Mouse (Mus musculus) CD8-positive naive resting alpha-beta T cell, adult 2 months (primary cell): ENCODE results near the gene Ubqln4.

Experiments used
- DNase-seq, 2 experiments: peaks; one replicate each; pipeline ENCODE4 v3.0.0; 2022; ENCODE audit warnings: low read depth in 2 of 2, low spot score in 2 of 2

Ubqln4 gene

DNA sequence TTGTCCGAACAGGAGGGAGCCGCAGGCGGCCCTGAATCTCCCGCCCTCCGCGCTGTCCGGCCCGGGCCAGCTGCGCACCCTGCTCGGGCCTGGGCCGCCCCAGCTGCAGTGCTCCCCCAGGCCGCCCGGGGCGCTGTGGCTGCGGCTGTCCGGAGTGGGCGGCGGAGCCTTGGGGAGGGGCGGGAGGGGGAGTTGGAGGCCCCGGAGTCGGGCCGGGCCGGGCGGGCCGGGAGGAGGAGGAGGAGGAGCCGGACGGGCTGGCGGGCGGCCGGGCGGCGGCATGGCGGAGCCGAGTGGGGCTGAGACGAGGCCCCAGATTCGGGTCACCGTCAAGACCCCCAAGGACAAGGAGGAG lies at the start of gene Ubqln4:
Ubqln4 (plus strand) TSS at position 234 of the 355 bp plus-strand sequence.
- peak; percentile 75 to 86 for DNase-seq

DNA sequence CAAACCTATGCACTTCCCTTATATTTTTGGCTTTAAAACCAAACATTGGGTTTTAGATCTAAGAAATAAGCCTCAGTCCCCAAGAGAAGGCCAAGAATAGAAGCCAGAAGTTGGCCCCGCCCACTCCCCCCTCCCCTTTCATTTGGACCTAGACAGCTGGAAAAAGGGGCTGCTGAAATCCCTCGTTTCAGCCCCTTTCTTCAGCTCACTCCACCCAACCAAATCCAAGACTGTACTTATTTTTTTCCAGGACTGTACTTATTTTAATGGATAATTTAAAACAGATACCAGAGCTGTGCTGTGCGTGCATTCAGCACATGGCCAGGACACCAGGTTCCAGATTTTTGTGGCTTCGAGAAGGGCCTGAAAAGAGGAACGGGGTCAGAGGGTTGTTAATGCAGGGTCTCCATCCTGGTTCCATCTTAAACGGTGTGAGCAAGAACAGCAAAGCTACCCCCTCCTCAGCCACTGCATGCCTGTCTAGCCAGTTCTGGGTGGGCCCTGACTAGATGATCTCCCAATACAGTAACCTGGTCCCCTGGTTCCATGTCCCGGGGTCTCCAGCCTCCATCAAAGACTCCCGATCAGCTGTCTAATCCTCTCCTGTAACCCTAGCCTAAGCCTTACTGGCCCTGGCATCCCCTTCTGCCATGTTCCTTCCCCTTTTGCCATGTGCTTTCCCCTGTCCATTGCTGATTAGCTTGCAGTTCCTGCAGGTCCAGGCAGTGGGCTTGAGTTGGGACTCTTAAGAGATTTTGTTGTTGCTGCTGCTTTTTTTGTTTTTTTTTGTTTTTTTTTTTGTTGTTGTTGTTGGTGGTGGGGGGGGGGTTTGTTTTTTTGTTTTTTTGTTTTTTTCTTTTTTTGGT lies 49.4 kb upstream of the Ubqln4 start:
- DNase-seq: no peak

DNA sequence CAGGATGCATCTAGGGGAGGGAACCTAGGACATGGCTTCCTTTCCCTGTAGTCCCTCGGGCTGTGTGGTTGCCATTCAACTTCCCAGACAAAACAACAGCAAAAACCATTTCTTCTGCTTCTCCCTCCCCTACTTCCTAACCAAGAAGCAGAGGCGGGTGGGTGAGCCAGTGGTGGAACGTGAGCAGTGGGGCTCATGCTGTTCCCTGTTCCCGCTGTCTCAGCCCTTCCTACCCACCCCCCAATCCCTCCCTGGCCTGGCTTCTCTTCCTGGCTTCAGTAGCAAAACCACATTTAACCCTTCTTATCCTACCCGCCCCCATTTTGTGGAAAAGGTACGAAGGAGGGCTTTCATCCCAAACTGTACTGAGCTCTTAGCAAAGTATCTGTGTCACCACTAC lies 48.5 kb upstream of the Ubqln4 start:
- no peak for DNase-seq

DNA sequence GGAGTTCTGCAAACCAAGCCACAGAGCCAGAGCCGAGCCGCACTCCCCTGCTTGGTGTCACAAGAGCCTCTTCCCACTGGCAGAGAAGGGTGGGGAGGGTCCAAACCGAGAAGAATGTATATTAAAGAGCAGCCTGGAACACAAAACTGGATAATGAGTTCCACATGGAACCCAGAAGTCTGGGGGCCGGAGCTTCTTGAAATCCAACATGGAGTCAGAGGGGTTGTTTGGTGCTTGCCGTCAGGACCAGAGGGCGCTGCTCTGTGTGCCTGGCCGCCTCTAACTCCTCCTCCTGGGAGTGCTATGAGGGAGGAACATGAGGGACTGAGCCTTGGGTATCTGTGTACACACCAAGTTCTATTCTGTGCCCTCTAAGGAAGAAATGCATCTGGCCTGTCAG lies 47.8 kb upstream of the Ubqln4 start:
- DNase-seq: no peak

DNA sequence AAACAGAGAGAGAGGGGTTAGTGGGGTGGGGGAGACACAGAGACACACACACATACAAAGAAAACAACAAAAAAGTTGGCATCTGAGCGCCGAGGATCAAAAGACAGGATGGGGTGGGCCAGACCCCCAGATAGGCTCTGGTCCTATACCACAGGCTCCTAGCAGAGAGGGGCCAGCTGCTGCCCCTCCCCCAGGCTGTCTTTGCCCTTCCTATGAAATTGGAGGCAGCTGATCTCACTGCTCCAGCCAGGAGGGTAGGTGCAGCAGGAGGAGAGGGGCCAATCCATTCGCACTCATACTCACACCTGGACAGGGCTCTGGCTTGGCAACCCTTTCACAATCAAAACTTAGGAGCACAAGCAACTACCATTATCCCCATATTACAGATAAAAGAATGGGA lies 44.3 kb upstream of the Ubqln4 start:
- no peak for DNase-seq

DNA sequence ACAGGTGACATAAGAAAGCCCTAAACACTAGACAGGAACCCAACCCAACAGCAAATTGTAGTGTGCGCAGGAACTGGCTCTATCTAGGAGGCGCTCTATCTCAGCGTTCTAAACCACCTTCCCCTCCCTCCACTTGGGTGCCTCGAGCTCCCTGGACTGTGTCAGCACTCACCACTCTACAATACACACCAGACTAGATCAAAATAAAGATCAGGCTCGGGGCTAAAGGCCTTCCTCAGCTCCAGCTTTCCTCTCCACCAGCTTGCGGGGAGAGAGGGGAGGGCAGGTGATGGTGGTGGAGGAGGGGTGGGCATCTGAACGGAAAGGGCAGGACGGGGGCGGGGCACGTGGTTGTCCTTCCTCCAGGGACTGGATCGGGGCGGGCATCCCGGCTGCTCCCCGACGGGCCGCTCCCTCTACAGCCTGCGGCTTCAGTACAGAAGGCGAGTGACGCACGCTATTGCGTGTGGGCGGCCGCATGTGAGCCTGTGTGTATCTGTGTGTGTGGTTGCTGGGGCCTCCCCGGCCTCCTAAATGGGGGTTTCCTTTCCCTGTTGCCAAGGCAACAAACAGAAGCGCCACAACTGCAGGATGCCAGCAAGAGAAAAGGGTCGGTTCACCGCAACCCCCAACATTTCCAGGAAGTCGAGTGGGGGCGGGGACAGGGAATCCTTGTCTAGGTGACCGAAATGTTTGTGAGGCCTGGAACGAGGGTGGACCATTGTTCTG lies 43.7 kb upstream of the Ubqln4 start, which contains the start of gene Lmna:
Lmna (minus strand) TSS at position 265 of the 729 bp plus-strand sequence.
- DNase-seq: peak; percentile 98

DNA sequence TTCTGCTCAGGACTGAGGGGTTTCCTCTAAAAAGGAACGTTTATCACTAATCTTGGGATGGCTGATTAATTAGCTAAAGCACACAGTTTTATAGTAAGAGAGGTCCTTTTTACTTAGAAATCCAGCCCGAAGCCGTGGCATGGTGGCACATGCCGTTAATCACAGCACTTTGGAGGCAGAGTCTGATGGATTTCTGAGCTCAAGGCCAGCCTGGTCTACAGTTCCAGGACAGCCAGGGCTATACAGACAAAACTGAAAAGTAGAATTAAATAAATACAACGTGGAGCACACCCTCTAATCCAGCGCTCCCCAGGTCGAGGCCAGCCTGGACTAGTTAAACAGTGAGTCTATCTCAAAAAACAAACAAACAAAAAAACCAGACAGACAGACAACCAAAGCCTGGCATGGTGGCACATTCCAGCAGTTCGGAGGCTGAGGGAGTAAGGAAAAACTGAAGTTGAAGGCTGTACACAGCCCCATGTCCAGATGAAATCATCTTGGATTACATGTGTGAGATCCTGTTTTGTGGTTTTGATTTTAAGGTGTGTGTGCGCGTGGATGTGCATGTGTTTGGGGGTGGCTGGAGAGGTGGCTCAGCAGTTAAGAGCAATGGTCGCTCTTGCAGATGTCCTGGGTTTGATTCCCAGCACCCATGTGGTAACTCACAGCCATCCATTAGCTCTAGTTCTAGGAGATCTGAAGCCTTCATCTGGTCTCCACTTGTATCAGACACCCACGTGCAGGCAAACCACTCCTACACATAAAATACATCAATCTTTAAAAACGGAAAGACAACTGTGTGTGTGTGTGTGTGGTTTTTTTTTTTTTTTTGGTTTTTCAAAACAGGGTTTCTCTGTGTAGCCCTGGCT lies 42.9 kb upstream of the Ubqln4 start:
- DNase-seq: no peak

DNA sequence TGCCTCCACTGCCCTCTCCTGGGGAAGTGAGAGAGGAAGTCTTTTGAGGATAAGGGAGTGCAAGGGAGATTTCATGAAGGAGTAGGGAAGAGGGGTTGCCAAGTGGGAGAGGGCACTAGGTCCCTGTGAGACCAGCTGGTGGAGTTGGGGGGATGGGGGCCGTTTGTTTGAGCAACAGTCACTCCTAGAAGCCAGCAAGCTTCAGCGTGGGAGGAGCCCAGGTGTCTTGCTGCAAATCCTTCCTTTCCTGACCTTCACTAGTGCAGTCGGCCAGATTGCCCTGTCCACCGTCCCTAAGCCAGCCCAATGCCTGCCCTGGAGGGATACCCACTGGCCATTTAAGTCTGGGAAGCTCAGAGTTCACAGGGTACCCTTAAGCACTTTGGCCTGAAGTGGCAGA lies 42.0 kb upstream of the Ubqln4 start:
- no peak for DNase-seq

DNA sequence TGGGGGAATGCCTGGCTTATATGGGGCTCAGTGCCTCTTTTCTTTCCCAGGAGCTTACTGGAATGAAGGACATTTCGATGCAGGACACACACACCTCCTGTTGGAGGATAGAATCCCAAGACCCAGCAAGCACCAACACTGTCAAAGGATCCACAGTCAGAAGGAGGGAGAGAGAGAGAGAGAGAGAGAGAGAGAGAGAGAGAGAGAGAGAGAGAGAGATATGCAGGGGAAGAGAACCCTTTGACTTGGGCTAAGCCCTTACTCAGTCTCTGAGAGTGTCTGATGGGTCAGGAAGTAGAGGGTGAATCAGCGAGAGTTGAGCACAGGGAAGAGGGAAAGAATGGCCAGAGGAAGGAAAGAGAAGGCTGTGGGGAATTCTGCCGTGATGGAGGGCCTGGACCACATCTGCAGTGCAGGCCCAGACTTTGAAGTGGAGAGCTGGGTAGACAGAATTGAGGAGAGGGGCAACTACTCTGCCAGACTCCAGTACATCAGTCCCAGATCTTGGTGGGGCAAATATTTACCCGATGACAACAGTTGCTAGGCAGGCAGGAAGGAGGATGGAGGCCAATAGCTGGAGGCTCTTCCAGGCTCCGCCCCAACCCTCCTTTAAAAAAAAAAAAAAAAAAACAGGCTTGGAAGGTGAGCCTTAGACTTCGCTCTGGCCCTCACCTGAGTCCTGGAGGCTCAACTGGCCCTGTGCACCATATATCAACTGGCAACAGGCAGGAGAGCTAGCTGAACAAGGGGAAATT lies 41.2 kb upstream of the Ubqln4 start:
- no peak for DNase-seq

DNA sequence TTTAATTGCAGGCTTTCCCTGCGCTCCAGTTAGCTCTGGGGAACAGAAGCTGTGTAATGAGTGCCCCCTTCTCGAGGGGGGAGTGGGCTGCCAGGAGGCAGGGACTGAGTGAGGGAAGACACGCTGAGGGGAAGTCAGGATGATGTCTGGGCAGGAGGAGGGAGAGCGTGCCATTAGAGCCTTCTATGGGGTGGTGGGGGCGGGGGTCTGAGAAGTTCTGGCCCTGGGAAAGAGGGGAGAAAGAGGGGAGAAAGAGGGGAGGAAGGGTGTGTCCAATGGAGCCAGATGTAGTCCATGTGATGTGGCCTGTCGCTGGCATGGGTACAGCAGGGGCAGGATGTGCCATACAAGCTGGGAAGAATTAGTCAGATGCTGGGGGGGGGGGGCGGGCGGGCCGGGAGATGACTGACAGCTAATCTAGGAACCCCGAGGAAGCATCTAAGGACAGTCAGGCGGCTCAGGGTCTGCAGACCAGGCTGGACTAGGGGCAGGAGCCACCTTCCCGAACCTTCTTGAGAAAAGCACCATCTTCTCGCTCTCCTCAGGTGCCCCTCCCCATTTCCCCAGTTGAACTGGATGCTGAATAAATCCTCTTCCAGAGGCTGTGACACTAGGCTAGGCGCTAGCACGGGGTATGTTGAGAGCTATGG lies 40.5 kb upstream of the Ubqln4 start:
- DNase-seq: no peak

DNA sequence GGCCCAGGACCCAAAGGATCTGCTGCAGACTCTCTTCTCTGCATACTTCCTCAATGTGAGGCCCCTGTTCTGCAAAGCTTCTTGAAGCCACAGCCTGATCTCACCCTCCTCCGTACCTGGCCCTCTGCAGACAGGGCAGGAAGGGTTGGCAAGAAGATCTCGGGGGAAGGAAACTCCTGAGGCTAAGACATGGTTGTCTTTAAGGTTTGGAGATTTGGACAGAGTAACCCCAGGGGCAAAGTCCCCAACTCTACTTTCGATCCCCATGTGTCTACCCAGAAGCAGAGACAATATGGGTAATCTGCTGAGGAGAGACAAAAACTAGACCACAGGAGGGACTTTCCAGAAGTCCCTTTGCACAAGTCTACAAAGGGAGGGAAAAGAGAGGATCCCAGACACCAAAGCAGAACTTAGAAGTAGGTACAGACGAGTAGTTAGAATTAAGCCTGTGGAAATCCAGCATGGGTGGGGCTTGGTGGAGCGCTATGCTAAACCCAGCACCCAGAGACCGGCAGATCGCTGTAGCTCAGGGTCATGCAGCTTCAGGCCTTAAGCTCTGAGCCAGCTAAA lies 39.9 kb upstream of the Ubqln4 start:
- DNase-seq: no peak

DNA sequence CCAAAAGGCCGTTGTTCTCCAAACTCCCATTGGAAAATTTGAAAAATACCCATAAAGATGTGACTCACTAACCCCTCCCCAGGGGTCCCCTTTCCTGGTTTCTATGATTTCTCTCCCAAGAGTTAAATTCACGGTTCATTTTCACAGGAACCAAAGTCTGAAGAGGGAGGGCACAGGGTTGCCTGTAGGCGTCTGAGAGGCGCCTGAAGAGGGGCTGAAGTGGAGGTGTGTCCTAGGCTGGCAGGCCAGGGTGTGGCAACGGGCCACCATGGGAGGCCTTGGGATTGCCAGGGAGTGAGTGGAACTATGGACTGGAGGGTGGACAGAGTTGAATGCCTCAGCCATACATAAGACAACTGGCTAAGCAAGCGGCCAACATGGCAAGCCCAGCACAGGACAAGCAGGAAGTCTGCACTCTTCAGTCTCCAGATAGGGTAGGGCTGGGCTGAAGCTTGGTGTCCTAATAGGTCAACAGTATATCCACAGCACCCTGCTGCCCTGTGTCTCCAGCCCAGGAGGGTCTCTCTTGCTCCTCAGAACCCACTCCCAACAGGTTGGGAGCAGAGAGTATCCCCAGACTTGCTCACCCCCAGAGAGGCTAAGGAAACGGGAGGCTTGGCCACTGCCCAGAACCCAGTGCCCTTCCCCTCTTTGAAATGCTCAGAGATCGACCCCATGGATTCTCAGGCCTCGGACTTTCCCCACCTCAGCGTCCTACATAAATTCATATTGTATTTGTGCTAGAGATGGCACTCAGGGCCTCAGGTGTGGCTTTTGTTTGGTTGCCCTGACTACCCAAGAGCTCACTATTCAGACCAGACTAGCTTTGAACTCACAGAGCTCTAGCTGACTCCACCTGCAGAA lies 39.1 kb upstream of the Ubqln4 start:
- no peak for DNase-seq

DNA sequence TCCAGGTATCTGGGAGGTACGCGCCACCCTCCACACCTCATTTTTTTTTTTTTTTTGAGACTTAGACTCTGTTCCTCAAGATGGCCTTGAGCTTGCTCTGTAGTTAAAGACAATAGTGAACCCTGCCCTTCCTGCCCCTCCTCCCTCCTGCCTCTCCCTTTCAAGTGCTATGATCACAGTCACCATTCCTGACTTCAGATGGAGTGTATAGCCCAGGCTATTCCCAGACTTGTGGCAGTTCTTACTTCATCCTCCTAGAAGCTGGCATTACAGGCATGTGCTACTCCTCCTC lies 38.5 kb upstream of the Ubqln4 start:
- no peak for DNase-seq

DNA sequence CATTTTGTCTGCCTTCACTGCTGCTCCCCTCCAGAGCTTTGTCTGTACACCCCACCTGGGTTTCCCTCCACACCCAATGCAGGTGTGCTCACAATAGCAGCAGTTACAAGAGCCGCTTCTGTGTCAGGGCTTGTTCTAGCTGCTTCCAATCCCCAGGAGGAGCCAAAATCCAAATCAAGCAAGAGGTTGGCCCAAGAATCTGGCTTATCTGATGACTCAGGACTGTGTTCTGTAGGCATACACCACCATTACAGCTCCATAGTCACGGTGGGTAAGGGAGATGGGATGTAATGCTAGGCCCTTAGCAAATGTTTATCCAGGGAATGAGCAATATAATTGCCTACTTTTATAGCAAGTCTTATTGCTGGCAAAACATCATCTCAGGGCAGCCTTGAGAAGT lies 37.2 kb upstream of the Ubqln4 start:
- DNase-seq: no peak

DNA sequence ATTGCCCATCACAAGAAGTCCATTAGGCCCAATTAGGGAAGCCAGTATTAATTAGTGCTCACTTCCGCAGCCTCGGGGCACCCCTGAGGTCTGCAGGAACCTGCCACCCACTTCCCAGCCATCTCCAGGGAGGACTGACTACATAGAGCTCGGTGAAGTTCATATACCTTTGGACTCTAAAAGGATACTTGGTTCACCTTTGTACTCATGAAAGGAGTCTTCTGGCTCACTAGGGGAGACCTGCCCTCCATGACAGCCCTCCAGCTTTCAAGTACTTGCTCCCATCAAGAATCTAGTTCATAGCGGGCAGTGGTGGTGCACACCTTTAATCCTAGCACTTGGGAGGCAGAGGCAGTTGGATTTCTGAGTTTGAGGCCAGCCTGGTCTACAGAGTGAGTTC lies 35.1 kb upstream of the Ubqln4 start:
- no peak for DNase-seq

DNA sequence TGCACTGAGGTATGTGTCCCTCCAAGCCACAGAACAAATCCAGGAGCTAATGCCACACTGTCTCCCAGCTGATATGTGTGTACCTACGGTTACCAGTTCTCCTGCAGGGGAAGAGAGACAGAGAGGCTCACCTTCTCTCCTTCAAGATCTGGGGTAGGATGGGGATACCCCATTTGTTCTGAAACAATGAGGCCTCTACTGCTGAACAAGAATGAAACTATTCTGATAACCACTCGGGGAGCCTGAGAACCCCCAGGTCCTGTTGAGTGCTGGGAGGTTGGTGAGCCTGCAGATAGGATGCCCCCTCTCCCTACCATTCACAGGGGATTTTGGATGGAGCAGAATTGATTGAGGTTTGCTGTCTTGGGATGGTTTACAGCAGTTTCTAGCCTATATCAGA lies 33.5 kb upstream of the Ubqln4 start:
- no peak for DNase-seq

DNA sequence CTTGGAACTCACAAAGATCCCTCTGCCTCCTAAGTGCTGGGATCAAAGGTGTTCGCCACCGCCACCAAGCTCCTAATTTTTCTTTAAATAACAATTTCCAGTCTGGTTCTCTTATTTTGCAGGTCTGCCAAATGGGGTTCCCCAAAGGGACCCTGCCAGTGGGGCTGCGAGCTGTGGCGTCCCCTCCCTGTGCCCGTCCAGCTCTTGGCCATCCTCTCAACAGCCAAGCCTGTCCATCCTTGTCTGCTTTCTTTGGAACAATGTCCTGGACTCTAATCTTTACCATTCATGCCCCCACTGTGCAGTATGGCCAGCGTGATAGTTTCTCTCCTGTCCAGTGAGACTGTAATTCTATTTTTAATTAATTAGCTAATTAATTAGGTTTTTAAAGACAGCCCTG lies 32.4 kb upstream of the Ubqln4 start:
- DNase-seq: no peak

DNA sequence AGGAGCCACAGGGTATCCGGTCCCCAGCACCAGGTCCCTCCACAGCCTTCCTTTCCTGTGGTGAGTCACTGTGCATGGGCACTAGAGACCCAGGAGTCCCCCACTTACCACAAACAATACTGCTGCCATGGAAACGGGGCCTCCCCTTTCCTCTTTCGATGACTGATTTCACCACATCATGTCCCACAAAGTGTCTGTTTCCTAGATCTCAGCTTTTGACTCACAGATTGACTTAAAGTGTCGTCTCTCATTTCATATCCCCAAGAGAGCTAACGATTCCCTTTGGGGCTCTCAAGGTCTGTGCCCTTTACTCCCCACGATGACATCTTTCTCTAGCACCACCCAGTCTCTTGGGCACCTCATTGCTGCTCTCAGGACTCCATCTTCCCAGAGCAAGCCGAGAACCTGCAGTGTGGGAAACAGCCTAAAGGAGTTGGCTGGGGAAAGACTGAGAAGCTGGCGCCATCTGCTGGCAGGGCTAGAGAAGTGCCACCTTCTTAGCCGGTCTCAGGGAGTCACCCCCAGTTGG lies 31.7 kb upstream of the Ubqln4 start:
- DNase-seq: peak; percentile 72 to 78

DNA sequence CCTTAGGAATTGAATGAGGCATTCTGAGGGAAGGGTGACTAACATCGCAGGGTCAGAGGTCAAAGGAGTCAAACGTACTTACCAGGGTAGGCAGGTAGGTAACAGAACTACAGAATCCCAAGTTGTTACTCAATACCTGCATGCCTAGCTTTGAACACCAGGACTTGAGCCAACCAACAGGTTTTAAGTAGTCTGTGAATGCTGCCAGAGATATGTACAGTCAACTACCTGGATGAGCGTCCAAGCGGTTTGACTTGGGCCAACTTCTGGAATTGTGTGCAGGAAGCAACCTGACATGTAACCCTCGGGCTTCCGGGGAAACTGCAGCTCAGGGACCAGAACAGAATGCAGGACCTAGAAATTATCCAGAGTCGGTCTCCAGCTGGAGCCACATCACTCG lies 30.5 kb upstream of the Ubqln4 start:
- DNase-seq: no peak
